Mouse (Mus musculus) forebrain, postnatal 0 days (tissue): Measurements from ENCODE around the gene Ddx21. TPM values are rescaled to one million over a fixed set of nuclear protein-coding genes. Genes with fewer than 3 reads are reported as not detected.

ENCODE experiments used
- ATAC-seq: fragments of 200-750 bp; cut with Nextera tagmentation; 2 replicates; pipeline ENCODE4 v1.8.0; 2017; ENCODE audit warnings: mild to moderate bottlenecking, moderate library complexity
- DNase-seq: peaks from one replicate; pipeline ENCODE4 v3.0.0-alpha.2; 2015
- H3K27ac ChIP-seq: fragments of 300-500 bp; sonication (generic); 2 replicates; pipeline ENCODE4 v1.5.1; 2014; ENCODE audit warnings: low read depth, mild to moderate bottlenecking, antibody characterized with exemption, low read length, moderate library complexity, mixed read lengths
- H3K27me3 ChIP-seq: fragments of 300-500 bp; sonication (generic); 2 replicates; pipeline ENCODE4 v1.6.1; 2014; ENCODE audit warnings: mild to moderate bottlenecking, low read length, mixed read lengths; ENCODE audit not compliant: insufficient read depth
- H3K36me3 ChIP-seq: fragments of 300-500 bp; sonication (generic); 2 replicates; pipeline ENCODE4 v1.6.1; 2014; ENCODE audit warnings: mild to moderate bottlenecking, moderate library complexity; ENCODE audit not compliant: insufficient read depth
- H3K4me1 ChIP-seq: fragments of 300-500 bp; sonication (generic); 2 replicates; pipeline ENCODE4 v1.6.1; 2014; ENCODE audit warnings: antibody characterized with exemption; ENCODE audit not compliant: insufficient read depth
- H3K4me2 ChIP-seq: fragments of 300-500 bp; sonication (generic); 2 replicates; pipeline ENCODE4 v1.6.1; 2014; ENCODE audit warnings: low read depth, mild to moderate bottlenecking, moderate library complexity
- H3K4me3 ChIP-seq: fragments of 300-500 bp; sonication (generic); 2 replicates; pipeline ENCODE4 v1.5.1; 2014; ENCODE audit warnings: low read depth, low read length, mixed read lengths
- H3K9ac ChIP-seq: fragments of 300-500 bp; sonication (generic); 2 replicates; pipeline ENCODE4 v1.6.1; 2014; ENCODE audit warnings: mild to moderate bottlenecking
- H3K9me3 ChIP-seq: fragments of 300-500 bp; sonication (generic); 2 replicates; pipeline ENCODE4 v1.6.1; 2016; ENCODE audit warnings: low read length
- CTCF ChIP-seq: sonication (generic); IDR thresholded peaks from 2 replicates; pipeline ENCODE4 v1.5.1; 2016; ENCODE audit warnings: antibody characterized with exemption, control low read depth, low read depth
- WGBS: fragments of 180-500 bp; shearing (Covaris S2); extraction: QIAGEN DNeasy Blood & Tissue Kit; methylation state at CpG from one replicate; pipeline ENCODE4 v1.1.7; 2014; 5-methylcytosine and 5-hydroxymethylcytosine counted together
- polyA plus RNA-seq: library from polyadenylated mRNA; unstranded; fragments of >200 nt; fragmentation: Nextera tagmentation; extraction: Ambion mirVana; gene quantifications from 2 replicates; pipeline ENCODE4 v1.2.1, GENCODE M21; 2015
- total RNA-seq: library from RNA; depleted of rRNA; stranded (reverse); fragments of >200 nt; gene quantifications from 2 replicates; pipeline ENCODE4 v1.2.3, GENCODE M21; 2014

Ddx21 gene
- total and polyA plus RNA-seq, 2 experiments from 2014 or later, result 11.1 to 30.7 TPM

DNA sequence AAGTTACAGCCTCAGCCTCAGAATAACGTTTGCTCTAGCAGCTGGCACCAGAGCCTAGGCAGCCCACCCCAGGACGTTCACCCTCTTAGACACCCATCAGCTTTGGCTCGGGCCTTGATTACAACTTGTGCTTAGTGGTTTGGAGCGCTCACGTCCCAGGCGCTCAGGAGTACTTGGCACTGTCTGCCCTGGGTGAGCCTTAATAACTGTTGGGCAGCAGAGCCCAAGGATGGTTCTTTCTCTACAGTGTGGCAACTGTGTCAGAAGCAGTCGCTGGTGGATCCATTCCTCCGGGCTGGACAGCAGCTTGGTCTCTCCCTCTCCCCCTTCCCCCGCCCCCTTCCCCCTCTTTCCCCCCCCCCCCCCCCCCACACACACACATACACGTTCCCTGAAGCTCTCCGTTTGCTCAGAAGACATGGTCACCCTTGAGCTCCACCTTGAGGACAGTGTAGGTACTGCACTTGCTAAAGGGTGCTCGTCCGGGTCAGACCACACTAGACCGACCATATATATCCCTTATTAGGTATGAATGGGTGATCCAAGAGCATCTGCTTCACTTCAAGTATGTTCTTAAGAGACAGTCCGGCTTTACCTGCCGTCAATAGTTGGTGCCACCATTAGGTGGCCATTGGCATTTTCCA, 52.4 kb downstream of the Ddx21 start:
- H3K27me3 ChIP-seq, result no peaks in the 10 kb centered on the region
- no peak overlapping the region for H3K4me3 ChIP-seq
- no peak overlapping the region for H3K9ac ChIP-seq
- H3K4me2 ChIP-seq, result no peak overlapping the region
- peak; percentile 74 for TF ChIP-seq CTCF
- 31% methylated on average over 15 of the region's 16 CpGs for WGBS
- no peak overlapping the region for H3K27ac ChIP-seq
- no peaks in the 10 kb centered on the region for H3K36me3 ChIP-seq
- ATAC-seq (peak; percentile 27; the same call in 1 of the 2 replicates), DNase-seq (peak; percentile 43)
- no peaks in the 10 kb centered on the region for H3K9me3 ChIP-seq
- no peaks in the 10 kb centered on the region for H3K4me1 ChIP-seq

DNA sequence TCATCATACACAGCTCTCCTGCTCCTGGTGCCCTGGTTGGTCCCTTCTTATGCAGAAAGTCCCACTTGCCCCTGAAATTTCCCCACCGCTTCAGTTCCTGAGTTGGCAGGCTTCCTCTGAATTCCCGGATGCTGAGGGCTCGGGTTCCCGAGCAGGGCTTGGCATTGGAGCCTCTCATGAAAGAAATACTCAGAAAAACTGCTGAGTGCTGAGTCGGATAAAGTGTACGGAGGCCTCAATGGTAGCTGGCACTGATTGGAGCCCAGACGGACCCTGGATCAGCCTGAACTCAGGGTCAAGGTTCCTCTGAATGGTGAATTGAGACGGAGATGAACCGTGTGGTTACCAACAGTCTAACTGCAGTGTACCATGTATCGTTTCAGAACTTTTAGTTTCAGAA, 55.6 kb downstream of the Ddx21 start:
- no peak for ATAC-seq
- TF ChIP-seq CTCF, result no peak

DNA sequence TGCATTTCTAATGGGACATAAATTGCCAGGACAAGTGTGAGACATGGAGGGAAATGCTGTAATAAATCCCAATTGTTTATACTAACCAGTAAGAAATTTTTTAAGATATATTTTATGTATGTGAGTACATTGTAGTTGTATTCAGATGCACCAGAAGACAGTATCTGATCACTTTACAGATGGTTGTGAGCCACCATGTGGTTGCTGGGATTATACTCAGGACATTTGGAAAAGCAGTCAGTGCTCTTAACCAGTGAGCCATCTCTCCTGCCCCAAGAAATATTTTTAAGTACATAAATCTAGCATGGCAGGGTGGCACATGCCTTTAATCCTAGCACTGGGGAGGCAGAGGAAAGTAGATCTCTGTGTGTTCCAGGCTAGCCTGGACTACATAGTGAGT, 56.3 kb downstream of the Ddx21 start:
- Histone ChIP-seq H3K4me1 (no peaks in the 10 kb centered on the region), H3K4me3 (no peak overlapping the region), H3K27ac (no peak overlapping the region), H3K9me3 (no peaks in the 10 kb centered on the region), H3K36me3 (no peaks in the 10 kb centered on the region), H3K9ac (no peak overlapping the region), H3K4me2 (no peak overlapping the region), H3K27me3 (no peaks in the 10 kb centered on the region)
- peak; percentile 23 for TF ChIP-seq CTCF
- no peak for DNase-seq
- ATAC-seq, result no peak

More for the DNA sequence above, 55.6 kb downstream of the Ddx21 start:
- Histone ChIP-seq H3K27me3 (no peaks in the 10 kb centered on the region), H3K27ac (no peak overlapping the region), H3K4me2 (no peak overlapping the region), H3K36me3 (no peaks in the 10 kb centered on the region), H3K9ac (no peak overlapping the region), H3K4me3 (no peak overlapping the region), H3K4me1 (no peaks in the 10 kb centered on the region), H3K9me3 (no peaks in the 10 kb centered on the region)
- no peak for DNase-seq
- WGBS, result 77% methylated on average over 10 of the region's 10 CpGs

- no peak overlapping the region for H3K9ac ChIP-seq
- TF ChIP-seq CTCF, result no peak
- no peak overlapping the region for H3K27ac ChIP-seq
- DNase-seq (no peak), ATAC-seq (no peak)
- no peak overlapping the region for H3K4me3 ChIP-seq
- WGBS, result 89% methylated on average over 4 of the region's 4 CpGs
- no peaks in the 10 kb centered on the region for H3K36me3 ChIP-seq
- no peaks in the 10 kb centered on the region for H3K4me1 ChIP-seq
- H3K27me3 ChIP-seq, result no peaks in the 10 kb centered on the region
- no peak overlapping the region for H3K4me2 ChIP-seq
- H3K9me3 ChIP-seq, result no peaks in the 10 kb centered on the region
Observed at GRCm38 (mm10) chr10:62544316-62544715, 57.8 kb downstream of the Ddx21 start.

GRCm38 (mm10) chr10:62543399-62543808, 58.7 kb downstream of the Ddx21 start:
- H3K36me3 ChIP-seq, result no peaks in the 10 kb centered on the region
- no peaks in the 10 kb centered on the region for H3K27me3 ChIP-seq
- H3K9me3 ChIP-seq, result no peaks in the 10 kb centered on the region
- no peaks in the 10 kb centered on the region for H3K4me1 ChIP-seq
- no peak for DNase-seq
- no peak for ATAC-seq
- no peak for TF ChIP-seq CTCF
- no peak overlapping the region for H3K27ac ChIP-seq
- WGBS, result 84% methylated on average over 12 of the region's 12 CpGs
- no peak overlapping the region for H3K4me3 ChIP-seq
- H3K4me2 ChIP-seq, result no peak overlapping the region
- H3K9ac ChIP-seq, result no peak overlapping the region

GRCm38 (mm10) chr10:62542928-62543327, 59.2 kb downstream of the Ddx21 start:
- Histone ChIP-seq H3K9ac (no peak overlapping the region), H3K4me3 (no peak overlapping the region), H3K27ac (no peak overlapping the region), H3K4me2 (no peak overlapping the region), H3K9me3 (no peaks in the 10 kb centered on the region), H3K27me3 (no peaks in the 10 kb centered on the region), H3K36me3 (no peaks in the 10 kb centered on the region), H3K4me1 (no peaks in the 10 kb centered on the region)
- no peak for TF ChIP-seq CTCF
- no peak for ATAC-seq
- DNase-seq, result no peak
- WGBS, result 96% methylated on average over 8 of the region's 8 CpGs

DNA sequence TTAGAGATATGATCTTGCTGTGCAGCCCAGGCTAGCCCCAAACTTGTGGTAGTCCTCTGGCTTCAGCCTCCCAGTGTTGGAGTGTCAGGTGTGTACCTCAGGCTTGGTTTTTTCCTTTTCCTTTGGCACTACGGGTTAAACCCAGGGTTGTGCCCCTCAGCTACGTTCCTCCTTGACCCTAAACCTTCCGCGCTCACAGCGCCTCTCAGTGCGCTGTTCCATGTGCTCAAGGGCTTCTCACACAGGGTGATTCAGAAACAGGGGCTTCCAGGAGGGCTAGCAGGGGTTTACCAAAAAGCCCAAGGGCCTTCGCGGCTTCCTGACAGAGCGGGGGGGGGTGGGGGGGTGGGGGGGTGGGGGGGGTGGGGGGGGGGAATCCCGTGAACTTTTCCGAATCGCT, 59.6 kb downstream of the Ddx21 start:
- no peaks in the 10 kb centered on the region for H3K36me3 ChIP-seq
- ATAC-seq, result no peak
- no peaks in the 10 kb centered on the region for H3K27me3 ChIP-seq
- no peak overlapping the region for H3K27ac ChIP-seq
- no peak for TF ChIP-seq CTCF
- H3K4me2 ChIP-seq, result no peak overlapping the region
- no peak for DNase-seq
- 96% methylated on average over 10 of the region's 12 CpGs for WGBS
- no peaks in the 10 kb centered on the region for H3K4me1 ChIP-seq
- H3K4me3 ChIP-seq, result no peak overlapping the region
- no peak overlapping the region for H3K9ac ChIP-seq
- no peaks in the 10 kb centered on the region for H3K9me3 ChIP-seq
